In the genomic region with DNA sequence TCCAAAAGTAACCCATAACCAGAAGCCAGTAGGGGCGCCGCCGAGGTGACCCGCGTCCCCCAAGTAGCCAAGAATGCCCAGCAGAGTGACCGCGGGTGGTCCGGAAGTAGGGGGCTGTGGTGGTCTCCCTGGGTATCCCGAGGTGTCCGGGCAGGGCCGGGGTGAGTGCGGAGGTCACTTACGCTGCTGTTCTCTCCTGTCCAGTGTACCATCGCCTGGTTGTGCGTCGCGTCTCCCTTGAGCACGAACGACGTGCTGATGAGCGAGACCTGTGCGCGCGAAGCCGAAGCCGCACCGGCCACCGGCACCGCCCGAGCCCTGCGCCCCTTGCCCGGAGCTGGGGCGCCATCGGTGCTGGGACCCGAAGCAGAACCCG, we compare ENCODE assay signal across 9 mouse cellular contexts. TPM values are rescaled to one million over a fixed set of nuclear protein-coding genes. Genes with fewer than 3 reads are reported as not detected.
A peak's percentile ranks its signal among the peaks of the same experiment; 100 is the strongest.
DNase-seq lines count a peak whose midpoint lies in the region; ATAC-seq and TF ChIP-seq lines count a peak whose summit lies in the region.
"Had no signal": no experiment of that assay in that cellular context is flagged by ENCODE, and none has a peak within 500 bp of the region (broad histone marks: within the 10 kb centered on the region; RNA-seq: fewer than 3 reads in every experiment).

No protein-coding gene starts in this region.

- peaks cover 42% of the 10 kb centered on the region for H3K79me2 ChIP-seq in myocyte (ENCODE audit: control insufficient read depth, insufficient read depth)

- DNase-seq in cerebellum, adult 2 months = peak in 1 of 2 experiments; percentile 13
- no peak for DNase-seq in cerebellum, postnatal 36 days
- DNase-seq in urinary bladder, postnatal 36 days (ENCODE audit: low spot score in 2 of 2) = no peak
- DNase-seq in cerebellum, adult 11 months = no peak

- peak overlapping the region; percentile 88 for H3K4me2 ChIP-seq in intestine, embryonic 15.5 days (replicated peaks)
- H3K4me2 ChIP-seq in myocyte (ENCODE audit: low read depth) = peak overlapping the region; percentile 86

- no peak for TF ChIP-seq CTCF in cerebellum, adult 2 months (IDR thresholded peaks at IDR 0.05; ENCODE audit: borderline replicate concordance, insufficient read depth, low read depth, low read length)

- H3K36me3 ChIP-seq in megakaryocyte, embryonic 14.5 days (replicated peaks; ENCODE audit: low read length) = no peaks in the 10 kb centered on the region
- H3K36me3 ChIP-seq in intestine, embryonic 15.5 days = no peaks in the 10 kb centered on the region
- H3K36me3 ChIP-seq in myocyte (ENCODE audit: control insufficient read depth, insufficient read depth) = no peaks in the 10 kb centered on the region

- H3K9ac ChIP-seq in intestine, embryonic 15.5 days = peak overlapping the region; percentile 75

- peak overlapping the region; percentile 88 for H3ac ChIP-seq in myocyte (ENCODE audit: control insufficient read depth, insufficient read length)

- no peaks in the 10 kb centered on the region; the same call in 1 of the 2 replicates for H3K4me1 ChIP-seq in cerebellum, adult 2 months (ENCODE audit: control insufficient read depth, insufficient read depth, low read length)
- H3K4me1 ChIP-seq in megakaryocyte, embryonic 14.5 days = peaks cover 32% of the 10 kb centered on the region
- H3K4me1 ChIP-seq in intestine, embryonic 15.5 days (replicated peaks) = peaks cover 31% of the 10 kb centered on the region

- peak overlapping the region; percentile 42 for H3K4me3 ChIP-seq in cerebellum, adult 2 months (replicated peaks; ENCODE audit: insufficient read depth, low read depth, low read length)
- peak overlapping the region; percentile 86 for H3K4me3 ChIP-seq in megakaryocyte, embryonic 14.5 days (replicated peaks)
- peak overlapping the region; percentile 80 for H3K4me3 ChIP-seq in intestine, embryonic 15.5 days (replicated peaks)
- peak overlapping the region; percentile 72 for H3K4me3 ChIP-seq in myocyte

- no peak for ATAC-seq in megakaryocyte, adult 5-6 weeks (ENCODE audit: poor library complexity, severe bottlenecking)
- ATAC-seq in intestine, embryonic 15.5 days = peak; percentile 21; the same call in 1 of the 2 replicates

- no peak overlapping the region for H3K27ac ChIP-seq in cerebellum, adult 2 months (ENCODE audit: insufficient read depth, low read length)
- 0 out of 2 replicates have a peak overlapping the region, but pooled peaks have one; percentile 40 for H3K27ac ChIP-seq in intestine, embryonic 15.5 days

- H3K9me3 ChIP-seq in megakaryocyte, embryonic 14.5 days = no peaks in the 10 kb centered on the region
- no peaks in the 10 kb centered on the region for H3K9me3 ChIP-seq in intestine, embryonic 15.5 days

- H3K27me3 ChIP-seq in cerebellum, adult 2 months (ENCODE audit: control insufficient read depth, insufficient read depth, low read length) = peaks cover 2% of the 10 kb centered on the region; the same call in 1 of the 2 replicates
- H3K27me3 ChIP-seq in megakaryocyte, embryonic 14.5 days (replicated peaks) = peaks cover 92% of the 10 kb centered on the region
- H3K27me3 ChIP-seq in intestine, embryonic 15.5 days (replicated peaks) = peaks cover 6% of the 10 kb centered on the region; the same call in 1 of the 2 replicates
- H3K27me3 ChIP-seq in myocyte (ENCODE audit: control insufficient read depth, insufficient read depth, insufficient read length) = no peaks in the 10 kb centered on the region

- TF ChIP-seq POLR2A in cerebellum, adult 2 months (IDR thresholded peaks at IDR 0.05; ENCODE audit: borderline replicate concordance, insufficient read depth, low read length) = no peak
- TF ChIP-seq POLR2A in myocyte (IDR thresholded peaks at IDR 0.05; ENCODE audit: insufficient read length, low read depth) = no peak

- under 1% methylated on average over 36 of the region's 36 CpGs for WGBS in cerebellum, adult 2 months
- under 1% methylated on average over 36 of the region's 36 CpGs for WGBS in intestine, embryonic 15.5 days

TF ChIP-seq in myocyte, 11 proteins besides CTCF, POLR2A, EP300 and RAD21:
- TF ChIP-seq SRF (IDR thresholded peaks at IDR 0.05; ENCODE audit: control insufficient read depth, insufficient read length, low read depth) = no peak
- no peak for TF ChIP-seq TCF3 (IDR thresholded peaks at IDR 0.05; ENCODE audit: insufficient read length, low read depth)
- TF ChIP-seq MYOD1 (IDR thresholded peaks at IDR 0.05; ENCODE audit: control insufficient read depth in 1 of 3, insufficient read length in 2 of 3, low read depth in 2 of 3) = peak in 1 of 3 experiments; percentile 12
TF ChIP-seq in myocyte: peak in this region for 1.

RNA-seq across cellular contexts. Expression of a gene that starts 0.6 kb away (rescaled TPM):
- 8.0 and 8.7 TPM in 2 replicates for polyA plus RNA-seq in cerebellum, adult 2 months (2012; rRNA removed)
- not detected in 2 replicates for polyA plus RNA-seq in megakaryocyte, embryonic 14.5 days (2012; ENCODE audit: insufficient read depth, low replicate concordance)
- 0.21 TPM in 1 of 2 replicates, not detected in the other for total RNA-seq in megakaryocyte, adult 5-6 weeks (2015)
- total RNA-seq in megakaryocyte, adult 5-6 weeks (2017) = 0.16 and 0.22 TPM in 2 replicates
- polyA plus RNA-seq in intestine, embryonic 15.5 days (2015; fragmentation: Nextera tagmentation; extraction: Ambion mirVana) = 9.6 and 10.8 TPM in 2 replicates
- polyA plus RNA-seq in myocyte (2012; fragmentation: generic; extraction: Trizol) = 58.2 TPM
- total RNA-seq: common myeloid progenitor, adult 5-6 weeks had no signal
